Mouse (Mus musculus) liver, adult 2 months (tissue): Measurements from ENCODE around the gene Axdnd1. TPM values are rescaled to one million over a fixed set of nuclear protein-coding genes. Genes with fewer than 3 reads are reported as not detected.

Experiments used
- DNase-seq: peaks from one replicate; pipeline ENCODE4 v3.0.0-alpha.2; 2011; ENCODE audit warnings: low read depth, low spot score; ENCODE audit errors: extremely low read depth
- H3K27ac ChIP-seq: fragments of 200-500 bp; replicated peaks from 2 replicates; pipeline ENCODE4 v1.5.1; 2012; ENCODE audit warnings: low read depth, mild to moderate bottlenecking, control low read depth, inconsistent platforms, low read length; ENCODE audit not compliant: insufficient read depth
- H3K27me3 ChIP-seq: fragments of 200-500 bp; 2 replicates; pipeline ENCODE4 v1.6.1; 2012; ENCODE audit warnings: mild to moderate bottlenecking, moderate library complexity, low read length, inconsistent platforms; ENCODE audit not compliant: control insufficient read depth, insufficient read depth
- H3K36me3 ChIP-seq: fragments of 200-500 bp; 2 replicates; pipeline ENCODE4 v1.6.1; 2012; ENCODE audit warnings: low read length, inconsistent platforms; ENCODE audit not compliant: control insufficient read depth, insufficient read depth
- H3K4me1 ChIP-seq: fragments of 200-500 bp; 2 replicates; pipeline ENCODE4 v1.6.1; 2011; ENCODE audit warnings: low read length; ENCODE audit not compliant: control insufficient read depth, insufficient read depth
- H3K4me3 ChIP-seq: fragments of 200-500 bp; 2 replicates; pipeline ENCODE4 v1.5.1; 2011; ENCODE audit warnings: low read depth, mild to moderate bottlenecking, control low read depth, low read length, moderate library complexity; ENCODE audit not compliant: insufficient read depth
- H3K79me2 ChIP-seq: fragments of 200-500 bp; 2 replicates; pipeline ENCODE4 v1.6.1; 2012; ENCODE audit warnings: inconsistent platforms, mild to moderate bottlenecking, low read length, moderate library complexity; ENCODE audit not compliant: control insufficient read depth, insufficient read depth
- H3K9ac ChIP-seq: fragments of 200-500 bp; 2 replicates; pipeline ENCODE4 v1.6.1; 2012; ENCODE audit warnings: low read depth, mild to moderate bottlenecking, control low read depth, inconsistent platforms, low read length
- CTCF ChIP-seq: fragments of 200-500 bp; IDR thresholded peaks from 2 replicates; pipeline ENCODE4 v1.5.1; 2011; ENCODE audit warnings: low read depth, low read length, control low read depth
- POLR2A ChIP-seq: fragments of 200-500 bp; IDR thresholded peaks from 2 replicates; pipeline ENCODE4 v1.6.1; 2011; ENCODE audit warnings: low read length, control low read depth; ENCODE audit not compliant: insufficient read depth; ENCODE audit errors: extremely low read depth
- WGBS: fragments of 180-500 bp; shearing (Covaris S2); methylation state at CpG from one replicate; pipeline ENCODE4 v1.1.7; 2018; 5-methylcytosine and 5-hydroxymethylcytosine counted together
- polyA plus RNA-seq: library from polyadenylated mRNA; depleted of rRNA; stranded (reverse); fragments of >200 nt; gene quantifications from 2 replicates; pipeline ENCODE4 v1.2.3, GENCODE M21; 2012
- total RNA-seq: library from RNA; depleted of rRNA; stranded (reverse); fragments of >200 nt; gene quantifications from 2 replicates; pipeline ENCODE4 v1.2.3, GENCODE M21; 2014

The Axdnd1 gene
- total and polyA plus RNA-seq, 2 experiments: not detected

DNA sequence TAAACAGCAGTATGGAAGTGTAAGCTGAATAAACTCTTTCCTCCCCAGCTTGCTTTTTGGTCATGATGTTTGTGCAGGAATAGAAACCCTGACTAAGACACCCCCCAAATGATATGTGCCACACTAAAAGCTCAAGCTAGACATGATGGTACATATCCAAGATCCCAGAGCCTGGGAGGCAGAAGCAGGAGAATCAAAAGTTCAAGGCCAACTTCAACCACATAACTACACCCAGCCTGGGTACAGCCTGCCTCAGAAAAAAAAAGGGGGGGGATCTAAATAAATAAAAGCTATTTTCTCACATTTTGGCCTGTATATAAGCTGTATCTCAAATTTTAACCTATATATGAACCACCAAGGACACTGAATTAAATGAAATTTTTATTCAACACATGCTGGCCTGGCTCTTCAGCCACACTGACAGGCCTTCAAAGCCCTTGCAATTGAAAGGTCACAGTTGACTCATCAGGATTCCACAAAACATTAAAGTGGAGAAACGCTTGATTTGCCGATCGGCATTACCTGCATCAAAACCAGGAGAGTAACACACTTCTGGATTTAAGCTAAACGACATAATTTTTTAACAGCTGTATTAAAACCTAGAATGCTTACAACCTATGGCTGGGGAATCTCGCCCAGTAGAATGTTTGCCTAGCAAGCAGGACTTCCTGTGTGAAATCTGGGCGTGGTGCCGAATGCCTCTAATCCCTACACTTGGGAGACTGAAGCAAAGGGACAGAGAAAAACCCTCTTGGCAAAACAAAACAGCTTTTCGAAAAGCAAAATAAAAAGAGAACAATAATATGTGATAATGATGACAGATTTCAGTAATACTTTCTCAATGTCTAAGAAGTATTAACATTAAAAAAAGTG lies 43.3 kb upstream of the Axdnd1 start:
- Histone ChIP-seq H3K4me1 (peaks cover 6% of the 10 kb centered on the region), H3K4me3 (no peak overlapping the region), H3K79me2 (no peaks in the 10 kb centered on the region), H3K9ac (no peak overlapping the region), H3K27ac (no peak overlapping the region), H3K36me3 (no peaks in the 10 kb centered on the region), H3K27me3 (peaks cover 16% of the 10 kb centered on the region; the same call in 1 of the 2 replicates)
- 55% methylated on average over 8 of the region's 8 CpGs for WGBS
- no peak for DNase-seq
- no peak for TF ChIP-seq POLR2A
- no peak for TF ChIP-seq CTCF

GRCm38 (mm10) chr1:156462273-156462991 lies 41.5 kb upstream of the Axdnd1 start:
- Histone ChIP-seq H3K4me1 (peaks cover 9% of the 10 kb centered on the region), H3K27me3 (peaks cover 12% of the 10 kb centered on the region; the same call in 1 of the 2 replicates), H3K27ac (no peak overlapping the region), H3K9ac (no peak overlapping the region), H3K36me3 (no peaks in the 10 kb centered on the region), H3K79me2 (no peaks in the 10 kb centered on the region), H3K4me3 (no peak overlapping the region)
- no peak for TF ChIP-seq CTCF
- TF ChIP-seq POLR2A: no peak
- DNase-seq: no peak
- WGBS: 80% methylated on average over 12 of the region's 12 CpGs

- H3K27me3 ChIP-seq: peaks cover 15% of the 10 kb centered on the region
- no peak overlapping the region for H3K27ac ChIP-seq
- 38% methylated on average over 6 of the region's 6 CpGs for WGBS
These were observed 40.1 kb upstream of the Axdnd1 start for GRCm38 (mm10) chr1:156461036-156461435.

DNA sequence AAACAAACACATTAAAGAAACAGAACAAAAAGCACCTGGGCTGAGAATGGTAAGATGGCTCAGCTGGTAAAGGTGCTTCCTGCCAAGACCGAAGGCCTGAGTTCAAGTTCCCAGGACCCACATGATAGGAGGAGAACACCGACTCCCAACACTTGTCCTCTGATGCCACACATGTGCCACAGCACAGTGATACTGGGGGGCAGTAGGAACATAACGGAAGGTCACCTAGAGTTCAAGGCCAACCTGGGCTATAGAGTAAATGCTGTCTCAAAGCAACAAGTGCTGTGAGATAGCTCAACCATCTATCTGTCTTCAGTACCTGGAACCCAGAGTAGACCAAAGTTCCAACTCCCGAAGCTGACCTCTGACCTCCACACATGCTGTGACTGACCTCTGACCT lies 39.3 kb upstream of the Axdnd1 start:
- H3K36me3 ChIP-seq: no peaks in the 10 kb centered on the region
- H3K9ac ChIP-seq: no peak overlapping the region; the same call in 1 of the 2 replicates
- H3K27ac ChIP-seq: no peak overlapping the region
- no peaks in the 10 kb centered on the region for H3K79me2 ChIP-seq
- H3K27me3 ChIP-seq: peaks cover 15% of the 10 kb centered on the region
- 67% methylated on average over 4 of the region's 4 CpGs for WGBS
- H3K4me1 ChIP-seq: peaks cover 9% of the 10 kb centered on the region
- no peak overlapping the region for H3K4me3 ChIP-seq
- no peak for DNase-seq
- TF ChIP-seq CTCF (no peak), POLR2A (no peak)

More at GRCm38 (mm10) chr1:156461036-156461435, 40.1 kb upstream of the Axdnd1 start:
- H3K79me2 ChIP-seq: no peaks in the 10 kb centered on the region
- no peaks in the 10 kb centered on the region for H3K36me3 ChIP-seq
- H3K4me1 ChIP-seq: peaks cover 9% of the 10 kb centered on the region
- no peak overlapping the region for H3K4me3 ChIP-seq
- no peak for DNase-seq
- H3K9ac ChIP-seq: no peak overlapping the region
- TF ChIP-seq POLR2A (no peak), CTCF (no peak)

DNA sequence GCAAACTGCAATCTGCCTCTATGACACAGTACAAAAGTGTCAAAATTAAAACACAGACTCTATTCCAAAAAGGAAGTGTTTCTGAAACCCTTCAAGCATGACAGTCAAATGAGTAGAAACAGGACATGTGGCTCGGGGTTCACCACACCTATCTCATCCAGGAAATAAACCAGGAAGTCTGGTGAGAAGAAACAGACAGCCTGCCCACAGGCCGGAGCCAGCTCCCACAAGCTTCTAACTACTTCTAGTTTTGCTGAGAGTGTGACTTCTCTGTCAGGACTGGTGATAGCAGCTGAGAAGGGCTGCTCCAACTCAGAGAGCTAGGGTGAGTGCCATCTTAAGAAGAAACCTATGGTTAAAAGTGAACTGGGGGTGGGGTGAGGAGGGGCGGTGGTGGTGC lies 38.7 kb upstream of the Axdnd1 start:
- DNase-seq: peak; percentile 29
- 83% methylated on average over 3 of the region's 3 CpGs for WGBS
- peaks cover 18% of the 10 kb centered on the region for H3K27me3 ChIP-seq
- H3K9ac ChIP-seq: no peak overlapping the region
- TF ChIP-seq CTCF (no peak), POLR2A (no peak)
- no peaks in the 10 kb centered on the region for H3K36me3 ChIP-seq
- H3K27ac ChIP-seq: no peak overlapping the region
- no peak overlapping the region for H3K4me3 ChIP-seq
- H3K4me1 ChIP-seq: peaks cover 9% of the 10 kb centered on the region
- H3K79me2 ChIP-seq: no peaks in the 10 kb centered on the region
